Mouse (Mus musculus) embryonic fibroblast, embryonic 13.5 days (primary cell): ENCODE data around the gene 4930415O20Rik. TPM values are rescaled to one million over a fixed set of nuclear protein-coding genes. Genes with fewer than 3 reads are reported as not detected.
"Not testable (repeated sequence)": the region's sequence is repeated elsewhere in the genome, so short reads cannot be mapped to it uniquely, and the experiment has no call there.

Experiments
- H3K27ac ChIP-seq: 2 replicates; pipeline ENCODE4 v1.5.1; 2012; ENCODE audit warnings: low read length, control low read depth, inconsistent platforms; ENCODE audit not compliant: insufficient read depth
- H3K4me1 ChIP-seq: 2 replicates; pipeline ENCODE4 v1.6.1; 2011; ENCODE audit warnings: low read length; ENCODE audit not compliant: control insufficient read depth, insufficient read depth
- H3K4me3 ChIP-seq: 2 replicates; pipeline ENCODE4 v1.5.1; 2011; ENCODE audit warnings: mild to moderate bottlenecking, control low read depth, low read length; ENCODE audit not compliant: insufficient read depth
- CTCF ChIP-seq: IDR thresholded peaks from 2 replicates; pipeline ENCODE4 v1.5.1; 2011; ENCODE audit warnings: mild to moderate bottlenecking, control low read depth, low read length, moderate library complexity, borderline replicate concordance; ENCODE audit not compliant: insufficient read depth
- POLR2A ChIP-seq: IDR thresholded peaks from 2 replicates; pipeline ENCODE4 v1.6.1; 2011; ENCODE audit warnings: low read depth, mild to moderate bottlenecking, control low read depth, low read length, moderate library complexity
- polyA plus RNA-seq: library from polyadenylated mRNA; stranded (reverse); fragments of >200 nt; gene quantifications from 2 replicates; pipeline ENCODE4 v1.2.4, GENCODE M21; 2011; ENCODE audit warnings: low read depth; ENCODE audit not compliant: missing spikeins, insufficient read length

Gene 4930415O20Rik
- polyA plus RNA-seq, 1 experiment, result not detected

DNA sequence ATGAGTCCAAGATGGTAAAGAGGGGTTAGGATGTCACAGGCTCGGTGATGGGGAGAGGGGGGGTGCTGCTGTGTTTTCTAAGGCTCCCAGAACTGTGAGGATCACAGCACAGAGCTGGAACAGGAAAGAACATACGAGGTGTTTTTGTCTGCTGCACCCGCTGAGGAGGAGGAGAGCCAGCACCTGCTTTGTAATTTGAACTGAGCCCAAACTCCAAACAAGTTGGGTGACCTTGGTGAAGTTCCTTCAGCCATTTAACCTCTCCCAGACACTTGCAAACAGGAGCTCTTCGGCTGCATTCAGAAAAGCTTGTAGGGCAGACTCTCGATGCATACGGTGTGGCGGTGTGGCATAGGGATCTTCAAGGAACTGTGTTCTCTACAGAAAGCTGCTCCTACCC, 14.6 kb downstream of the 4930415O20Rik start:
- Histone ChIP-seq H3K27ac (no peak overlapping the region), H3K4me1 (no peaks in the 10 kb centered on the region)

GRCm38 (mm10) chr15:98586141-98586540, 15.3 kb downstream of the 4930415O20Rik start:
- H3K27ac ChIP-seq, H3K4me1 ChIP-seq, H3K4me3 ChIP-seq: not testable (repeated sequence)

More for the DNA sequence above, 14.6 kb downstream of the 4930415O20Rik start:
- no peak overlapping the region for H3K4me3 ChIP-seq
- no peak for TF ChIP-seq POLR2A
- no peak for TF ChIP-seq CTCF

DNA sequence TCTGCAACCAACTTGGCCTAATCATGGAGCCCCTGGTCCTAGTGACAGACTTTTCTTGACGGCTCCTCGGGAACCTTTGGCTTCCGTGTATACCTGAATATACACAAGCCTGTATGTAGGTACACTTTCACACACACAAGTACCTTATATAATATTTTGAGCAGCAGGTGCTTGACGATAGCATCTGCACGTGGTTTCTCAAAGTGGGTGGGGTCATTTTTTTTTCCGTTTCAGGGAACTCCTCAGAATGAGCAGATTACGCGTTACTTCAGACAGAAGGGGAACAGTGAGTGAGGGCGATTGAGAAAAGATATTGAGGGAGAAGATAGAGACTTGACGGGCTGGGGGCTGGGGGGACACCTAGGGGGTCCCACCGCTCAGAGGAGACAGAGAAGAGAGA, 16.9 kb downstream of the 4930415O20Rik start:
- H3K4me3 ChIP-seq, result no peak overlapping the region
- TF ChIP-seq CTCF (no peak), POLR2A (no peak)
- H3K27ac ChIP-seq, result no peak overlapping the region
- H3K4me1 ChIP-seq, result no peaks in the 10 kb centered on the region

- H3K4me3 ChIP-seq, result no peak overlapping the region
- no peak overlapping the region for H3K27ac ChIP-seq
- no peaks in the 10 kb centered on the region for H3K4me1 ChIP-seq
- no peak for TF ChIP-seq POLR2A
- TF ChIP-seq CTCF, result no peak
Observed at GRCm38 (mm10) chr15:98589640-98590336, 19.0 kb downstream of the 4930415O20Rik start.

GRCm38 (mm10) chr15:98591396-98591795, 20.6 kb downstream of the 4930415O20Rik start:
- no peak for TF ChIP-seq POLR2A
- H3K27ac ChIP-seq, result no peak overlapping the region
- H3K4me3 ChIP-seq, result no peak overlapping the region
- no peaks in the 10 kb centered on the region for H3K4me1 ChIP-seq

DNA sequence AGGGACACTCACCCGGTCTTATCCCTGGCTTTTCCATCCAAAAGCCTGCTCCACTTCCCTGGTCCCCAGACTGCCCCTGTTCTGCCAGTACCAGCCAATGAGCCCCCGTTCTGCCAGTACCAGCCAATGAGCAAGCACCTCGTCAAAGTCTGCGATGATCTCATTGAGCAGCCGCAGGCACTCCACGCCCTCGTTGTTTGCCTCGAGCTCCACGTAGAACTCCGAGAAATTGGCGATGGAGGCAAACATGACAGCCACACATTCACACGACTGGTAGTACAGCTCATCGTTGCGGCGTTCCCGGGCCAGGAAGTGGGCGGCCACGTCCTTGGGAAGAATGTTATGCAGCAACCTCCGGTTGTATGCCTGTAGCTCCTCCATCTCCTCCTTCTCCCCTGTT, 23.4 kb downstream of the 4930415O20Rik start:
- H3K27ac ChIP-seq, result no peak overlapping the region
- no peaks in the 10 kb centered on the region for H3K4me1 ChIP-seq
- H3K4me3 ChIP-seq, result no peak overlapping the region
- no peak for TF ChIP-seq POLR2A
- TF ChIP-seq CTCF, result no peak

DNA sequence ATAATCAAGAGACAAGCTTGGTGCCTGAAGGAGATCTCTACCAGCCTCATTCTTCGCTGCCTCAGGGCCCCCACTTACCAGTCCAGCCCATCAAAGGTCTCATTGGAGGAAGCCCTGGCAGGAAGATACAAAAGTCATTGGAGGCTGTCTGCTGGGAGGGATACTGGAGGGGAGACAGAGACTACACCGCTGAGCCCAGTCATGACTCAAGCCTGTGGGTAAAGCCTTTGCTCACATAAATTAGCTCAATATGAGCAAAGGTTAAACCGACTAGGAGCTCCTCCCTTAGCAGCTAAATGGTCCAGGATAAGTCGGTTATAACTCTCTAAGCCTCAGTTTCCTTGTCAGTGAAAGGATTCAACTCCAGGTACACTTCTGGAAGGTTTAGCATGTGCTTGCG, 24.2 kb downstream of the 4930415O20Rik start:
- Histone ChIP-seq H3K4me1 (no peaks in the 10 kb centered on the region), H3K27ac (no peak overlapping the region), H3K4me3 (no peak overlapping the region)
- TF ChIP-seq CTCF, result no peak
- TF ChIP-seq POLR2A, result no peak

GRCm38 (mm10) chr15:98596609-98597008, 25.8 kb downstream of the 4930415O20Rik start:
- Histone ChIP-seq H3K4me3 (no peak overlapping the region), H3K4me1 (no peaks in the 10 kb centered on the region), H3K27ac (no peak overlapping the region)
- TF ChIP-seq CTCF (no peak), POLR2A (no peak)

DNA sequence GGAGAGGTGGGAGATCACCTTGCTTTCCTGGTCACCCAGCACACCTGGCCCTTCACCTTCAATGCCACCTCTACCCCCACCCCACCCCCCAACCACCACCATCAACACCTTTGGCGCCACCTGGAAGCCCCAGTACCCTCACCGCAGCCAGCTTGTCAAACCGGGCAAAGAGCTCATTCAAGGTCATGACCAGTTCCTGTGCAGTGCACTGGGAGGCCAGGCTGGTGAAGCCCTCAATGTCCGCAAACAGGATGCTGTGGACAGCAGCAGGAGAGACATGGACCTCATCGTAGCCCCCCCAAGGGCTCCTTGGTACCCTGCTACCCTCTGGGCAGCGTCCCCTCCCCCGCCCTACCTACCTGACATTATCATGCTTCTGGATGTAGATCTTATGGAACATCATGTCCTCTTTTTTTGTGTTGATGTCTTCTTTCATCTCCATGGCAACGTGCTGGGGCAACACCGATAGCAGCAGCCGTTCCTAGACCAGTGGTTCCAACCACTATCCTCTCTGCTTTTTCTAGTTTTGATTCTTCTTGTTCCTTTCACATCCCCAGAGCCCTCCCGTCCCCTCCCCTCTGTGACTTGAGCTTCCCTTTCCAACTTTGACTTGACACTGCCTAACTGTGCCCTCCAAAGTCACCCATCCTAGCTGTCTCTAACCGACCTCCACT, 29.4 kb downstream of the 4930415O20Rik start:
- Histone ChIP-seq H3K4me3 (no peak overlapping the region), H3K27ac (no peak overlapping the region), H3K4me1 (peaks cover 6% of the 10 kb centered on the region)
- TF ChIP-seq POLR2A (no peak), CTCF (no peak)

DNA sequence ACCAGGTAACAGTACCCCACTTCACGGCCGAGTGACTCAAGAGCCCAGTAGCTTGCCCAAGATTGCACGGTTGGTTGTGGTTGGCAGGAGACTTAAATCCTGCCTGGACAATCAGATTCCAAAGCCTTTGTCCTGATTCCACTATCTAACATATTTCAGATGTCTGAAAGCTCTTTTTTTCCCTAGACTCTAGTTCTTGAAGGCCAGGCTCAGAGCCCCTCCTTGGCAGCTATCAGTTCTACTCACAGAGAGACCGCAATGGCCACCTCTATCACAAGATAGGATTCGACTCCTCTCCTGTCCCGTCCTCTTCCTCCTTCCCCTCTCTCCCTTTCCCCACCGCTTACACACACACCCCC, 31.0 kb downstream of the 4930415O20Rik start:
- Histone ChIP-seq H3K4me1 (peaks cover 6% of the 10 kb centered on the region), H3K27ac (peak overlapping the region; percentile 92), H3K4me3 (no peak overlapping the region)
- no peak for TF ChIP-seq CTCF
- TF ChIP-seq POLR2A, result no peak
